Mouse (Mus musculus) C2C12 (cell line): Measurements from ENCODE around the gene Zfp683.

Experiments used
- CTCF ChIP-seq: IDR thresholded peaks from one replicate; pipeline ENCODE4 v1.5.1; 2011; ENCODE audit not compliant: control insufficient read depth, insufficient read depth, insufficient read length
- FOSL1 ChIP-seq: IDR thresholded peaks from one replicate; pipeline ENCODE4 v1.8.0; 2011; ENCODE audit warnings: mild to moderate bottlenecking, low read length; ENCODE audit not compliant: poor library complexity, insufficient read depth, severe bottlenecking
- MAX ChIP-seq: IDR thresholded peaks from one replicate; pipeline ENCODE4 v1.6.1; 2011; ENCODE audit warnings: mild to moderate bottlenecking, control low read depth
- MYOD1 ChIP-seq: IDR thresholded peaks from one replicate; pipeline ENCODE4 v1.6.1; 2011; ENCODE audit warnings: low read depth; ENCODE audit not compliant: control insufficient read depth, insufficient read length
- MYOG ChIP-seq: IDR thresholded peaks from one replicate; pipeline ENCODE4 v1.6.1; 2011; ENCODE audit not compliant: control insufficient read depth, insufficient read length; ENCODE audit errors: extremely low read depth
- USF1 ChIP-seq: IDR thresholded peaks from one replicate; pipeline ENCODE4 v1.6.1; 2011; ENCODE audit warnings: low read depth, mild to moderate bottlenecking, control low read depth, moderate library complexity

- no peak for TF ChIP-seq MYOD1
- no peak for TF ChIP-seq CTCF
- no peak for TF ChIP-seq MAX
- no peak for TF ChIP-seq MYOG
- no peak for TF ChIP-seq FOSL1
- no peak for TF ChIP-seq USF1
Measured at GRCm38 (mm10) chr4:134108196-134108595, 54.6 kb downstream of the Zfp683 start.
